Mouse (Mus musculus) stomach, postnatal 0 days (tissue): ENCODE data around the gene Iars2.

Experiments used
- CTCF ChIP-seq: IDR thresholded peaks from 2 replicates; pipeline ENCODE4 v1.5.1; 2016; ENCODE audit warnings: antibody characterized with exemption, low read depth, mild to moderate bottlenecking, moderate library complexity
- EP300 ChIP-seq: optimal IDR thresholded peaks from 2 replicates; pipeline ENCODE3; 2016; ENCODE audit warnings: antibody characterized with exemption

DNA sequence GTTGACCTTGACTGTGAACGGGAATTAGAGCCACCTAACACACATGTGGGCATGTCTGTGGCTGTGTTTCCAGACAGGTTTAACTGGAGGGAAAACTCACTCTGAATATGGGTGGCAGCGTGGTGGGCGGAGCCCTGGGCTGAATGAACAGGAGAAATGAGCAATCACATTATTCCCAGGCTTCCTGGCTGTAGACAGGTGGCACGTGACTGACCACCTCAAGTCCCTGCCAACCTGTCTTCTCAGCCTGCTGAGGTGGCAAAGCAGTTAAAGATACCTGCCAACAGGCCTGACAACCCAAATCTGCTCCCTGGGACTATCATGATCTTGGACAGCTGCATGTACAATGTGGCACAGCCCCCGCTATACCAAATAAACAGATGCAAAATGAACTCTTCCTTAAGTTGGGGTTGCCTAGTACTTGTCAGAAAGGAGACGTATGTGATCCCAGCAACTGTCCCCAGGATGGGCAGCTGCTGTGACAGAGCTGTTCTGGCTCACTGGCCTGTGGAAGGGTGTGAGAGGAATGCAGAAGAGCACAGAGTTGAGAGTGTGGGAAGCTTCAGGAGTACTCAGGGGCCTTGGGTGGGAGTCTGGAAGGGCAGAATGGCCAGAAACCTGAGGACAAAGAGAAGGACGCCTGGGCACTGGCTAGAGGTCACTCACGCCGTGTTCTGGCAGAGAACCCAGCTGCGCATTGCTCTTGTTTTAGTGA lies 36.4 kb downstream of the Iars2 start:
- TF ChIP-seq CTCF = no peak
- TF ChIP-seq EP300 = no peak
